In genomic region chr6:148830748-148831727, GRCm38 (mm10) we compare ENCODE assay signal across 8 mouse cellular contexts. TPM values are rescaled to one million over a fixed set of nuclear protein-coding genes. Genes with fewer than 3 reads are reported as not detected.
DNase-seq lines count a peak whose midpoint lies in the region; ATAC-seq lines count a peak whose summit lies in the region.

Gene Ipo8, minus strand, starts transcription at chr6:148831467.

- intact Hi-C loops in gastrocnemius, postnatal 14 days (cut with DNase I; ENCODE audit: low total_unique reads), result no loop called here
- intact Hi-C loops in left cerebral cortex, postnatal 10 days (cut with DNase I), result no loop called here

- DNase-seq in adrenal gland, adult (ENCODE audit: inconsistent age in 2 of 2, low spot score in 1 of 2), result peak; percentile 94 to 97
- peak; percentile 98 for DNase-seq in embryo, embryonic 10.5 days (ENCODE audit: low spot score)
- peak; percentile 89 for DNase-seq in gastrocnemius, postnatal 14 days
- peak; percentile 94 for DNase-seq in left cerebral cortex, postnatal 10 days (ENCODE audit: extremely low spot score in 1 of 2, low spot score in 2 of 2)
- DNase-seq in right cerebral cortex, postnatal 25 days, result peak; percentile 95
- DNase-seq in urinary bladder, postnatal 4 days (ENCODE audit: low spot score in 2 of 2), result peak; percentile 86 to 87

- ATAC-seq in inflammation-experienced regulatory T-cells, adult 6 months, result peak; percentile 96
- peak; percentile 94 for ATAC-seq in megakaryocyte-erythroid progenitor cell, adult 5-6 weeks (replicated peaks; ENCODE audit: low FRiP score, low TSS enrichment, poor library complexity, severe bottlenecking)

RNA-seq across cellular contexts. Expression of gene Ipo8, which starts in this region (rescaled TPM):
- total RNA-seq in gastrocnemius, postnatal 14 days (2021), result 10 to 100 TPM; 21.0 to 23.3 TPM
- polyA plus RNA-seq in inflammation-experienced regulatory T-cells, adult 6 months (2017; shearing (Covaris generic)), result 10 to 100 TPM; 17.8 to 20.9 (median 20.4) TPM
- 10 to 100 TPM; 28.3 to 30.1 TPM for total RNA-seq in left cerebral cortex, postnatal 10 days (2021)
- 35.2 and 42.1 TPM in 2 replicates for total RNA-seq in megakaryocyte-erythroid progenitor cell, adult 5-6 weeks (2014; fragmentation: Nextera tagmentation)
- 41.9 and 51.2 TPM in 2 replicates for total RNA-seq in megakaryocyte-erythroid progenitor cell, adult 5-6 weeks (2017)

Comparison
In these comparisons a context has a peak if more than half of its experiments do, and no peak if none do; other contexts are left out.
1. Peak in every context shown above with its lines: DNase-seq and ATAC-seq.